ENCODE assay signal across 14 mouse cellular contexts in the genomic region with DNA sequence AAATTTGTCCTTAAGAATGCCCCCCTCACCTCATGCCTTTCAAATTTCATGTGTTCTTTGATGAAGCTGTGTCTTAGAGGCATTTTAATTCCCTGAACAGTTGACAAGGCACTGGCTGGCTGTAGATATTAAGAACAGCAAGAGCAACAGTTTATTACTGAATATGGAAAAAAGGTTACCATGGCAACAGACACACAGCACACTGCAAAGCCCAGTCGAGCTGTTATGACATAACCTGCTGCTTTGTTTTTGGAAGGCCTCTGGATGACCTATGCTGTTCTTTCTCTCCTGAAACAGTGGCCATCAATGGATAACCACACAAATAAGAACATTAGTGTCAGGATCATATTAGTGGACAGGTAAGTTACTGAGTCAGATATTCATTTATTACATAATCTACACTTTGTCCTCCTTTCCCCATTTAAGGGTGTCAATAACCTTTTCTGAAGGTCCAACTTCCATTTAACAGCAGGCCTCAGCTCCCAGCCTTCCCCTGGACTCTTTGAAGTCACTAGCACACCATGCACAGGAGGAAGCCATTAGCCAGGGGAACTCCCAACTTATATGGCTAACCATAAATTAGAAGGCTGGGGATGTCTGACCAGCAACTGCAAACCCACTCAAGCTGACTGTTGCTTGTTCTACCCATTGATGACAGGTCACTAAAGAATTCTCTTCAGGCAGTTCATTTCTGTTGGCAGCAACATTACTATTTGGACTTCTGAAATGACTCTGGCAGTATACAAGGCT.
DNase-seq lines count a peak whose midpoint lies in the region; ATAC-seq lines count a peak whose summit lies in the region.
"Had no signal": no experiment of that assay in that cellular context is flagged by ENCODE, and none has a peak within 500 bp of the region (broad histone marks: within the 10 kb centered on the region; RNA-seq: fewer than 3 reads in every experiment).

No protein-coding gene starts in this region.

- 16% methylated on average over 1 of the region's 1 CpGs for WGBS in forebrain, embryonic 14.5 days
- 37% methylated on average over 1 of the region's 1 CpGs for WGBS in forebrain, embryonic 11.5 days
- 12% methylated on average over 1 of the region's 1 CpGs for WGBS in kidney, embryonic 15.5 days
- WGBS in forebrain, embryonic 16.5 days: 7% methylated on average over 1 of the region's 1 CpGs

- no peak overlapping the region for H3K4me2 ChIP-seq in forebrain, embryonic 14.5 days (ENCODE audit: low read length)
- H3K4me2 ChIP-seq in forebrain, embryonic 11.5 days (ENCODE audit: low read depth, low read length, severe bottlenecking): no peak overlapping the region
- H3K4me2 ChIP-seq in kidney, embryonic 15.5 days: no peak overlapping the region
- H3K4me2 ChIP-seq in forebrain, embryonic 16.5 days (ENCODE audit: low read length): no peak overlapping the region

- no peaks in the 10 kb centered on the region for H3K4me1 ChIP-seq in forebrain, embryonic 14.5 days (ENCODE audit: control insufficient read depth, insufficient read depth, low read length)
- no peaks in the 10 kb centered on the region for H3K4me1 ChIP-seq in forebrain, embryonic 11.5 days (replicated peaks; ENCODE audit: control insufficient read depth, insufficient read depth, low read length)
- H3K4me1 ChIP-seq in kidney, embryonic 15.5 days: 0 out of 2 replicates have a peak, but pooled peaks cover under 1% of the 10 kb centered on the region
- no peaks in the 10 kb centered on the region for H3K4me1 ChIP-seq in forebrain, embryonic 16.5 days (replicated peaks; ENCODE audit: control insufficient read depth, insufficient read depth, low read length)

- no peak for ATAC-seq in forebrain, embryonic 14.5 days
- no peak for ATAC-seq in forebrain, embryonic 11.5 days (replicated peaks; ENCODE audit: low FRiP score)
- 0 out of 2 replicates have a peak, but pooled peaks have one; percentile 50 for ATAC-seq in kidney, embryonic 15.5 days (replicated peaks; ENCODE audit: low FRiP score)
- peak; percentile 71; the same call in 1 of the 2 replicates for ATAC-seq in forebrain, embryonic 16.5 days

- no peaks in the 10 kb centered on the region for H3K27me3 ChIP-seq in forebrain, embryonic 14.5 days (replicated peaks; ENCODE audit: control insufficient read depth, insufficient read depth, low read length)
- H3K27me3 ChIP-seq in forebrain, embryonic 11.5 days (ENCODE audit: control insufficient read depth, insufficient read depth, low read length): no peaks in the 10 kb centered on the region
- no peaks in the 10 kb centered on the region for H3K27me3 ChIP-seq in kidney, embryonic 15.5 days
- no peaks in the 10 kb centered on the region for H3K27me3 ChIP-seq in forebrain, embryonic 16.5 days (replicated peaks; ENCODE audit: control insufficient read depth, insufficient read depth, low read length)

- DNase-seq in forebrain, embryonic 14.5 days (ENCODE audit: low spot score): peak; percentile 54
- no peak for DNase-seq in forebrain, embryonic 11.5 days (ENCODE audit: low spot score)
- DNase-seq in kidney, postnatal 36 days: no peak
- peak; percentile 52 for DNase-seq in mesoderm, embryonic 11.5 days (ENCODE audit: low read depth, low spot score)
- no peak for DNase-seq in gastrocnemius, adult 8-10 months (ENCODE audit: low spot score in 2 of 2)
- DNase-seq in urinary bladder, postnatal 14 days (ENCODE audit: low spot score): no peak
- DNase-seq: adrenal gland, adult 2 months; cerebellum, postnatal 36 days; heart, adult 2 months; heart, postnatal 10 days; kidney, adult 18-20 months; right cerebral cortex, postnatal 14 days had no signal

- H3K36me3 ChIP-seq in forebrain, embryonic 14.5 days (ENCODE audit: control insufficient read depth, insufficient read depth, low read length): no peaks in the 10 kb centered on the region
- H3K36me3 ChIP-seq in forebrain, embryonic 11.5 days (ENCODE audit: control insufficient read depth, insufficient read depth, low read length): no peaks in the 10 kb centered on the region
- H3K36me3 ChIP-seq in kidney, embryonic 15.5 days: no peaks in the 10 kb centered on the region
- no peaks in the 10 kb centered on the region for H3K36me3 ChIP-seq in forebrain, embryonic 16.5 days (ENCODE audit: control insufficient read depth, insufficient read depth)

- H3K27ac ChIP-seq in forebrain, embryonic 14.5 days (ENCODE audit: low read depth, low read length): no peak overlapping the region
- H3K27ac ChIP-seq in forebrain, embryonic 11.5 days (ENCODE audit: low read depth, low read length): no peak overlapping the region
- H3K27ac ChIP-seq in kidney, embryonic 15.5 days: no peak overlapping the region
- H3K27ac ChIP-seq in forebrain, embryonic 16.5 days (ENCODE audit: low read length): no peak overlapping the region
- H3K27ac ChIP-seq: heart, adult 2 months had no signal

- H3K4me3 ChIP-seq in forebrain, embryonic 14.5 days (ENCODE audit: low read depth, low read length): no peak overlapping the region
- no peak overlapping the region for H3K4me3 ChIP-seq in forebrain, embryonic 11.5 days (ENCODE audit: low read depth, low read length)
- H3K4me3 ChIP-seq in kidney, embryonic 15.5 days (replicated peaks): no peak overlapping the region
- H3K4me3 ChIP-seq in forebrain, embryonic 16.5 days (replicated peaks; ENCODE audit: low read length): no peak overlapping the region
- H3K4me3 ChIP-seq: heart, adult 2 months had no signal

- H3K9me3 ChIP-seq in forebrain, embryonic 14.5 days (replicated peaks; ENCODE audit: control insufficient read depth, low read length): no peaks in the 10 kb centered on the region
- H3K9me3 ChIP-seq in forebrain, embryonic 11.5 days (ENCODE audit: control insufficient read depth, low read length): no peaks in the 10 kb centered on the region
- H3K9me3 ChIP-seq in kidney, embryonic 15.5 days (replicated peaks): no peaks in the 10 kb centered on the region
- H3K9me3 ChIP-seq in forebrain, embryonic 16.5 days (ENCODE audit: control insufficient read depth, low read length): no peaks in the 10 kb centered on the region

- H3K9ac ChIP-seq in forebrain, embryonic 14.5 days (ENCODE audit: low read length): no peak overlapping the region
- no peak overlapping the region for H3K9ac ChIP-seq in forebrain, embryonic 11.5 days (ENCODE audit: low read length)
- H3K9ac ChIP-seq in kidney, embryonic 15.5 days: no peak overlapping the region
- no peak overlapping the region for H3K9ac ChIP-seq in forebrain, embryonic 16.5 days (replicated peaks; ENCODE audit: low read depth, low read length)

Comparison
In these comparisons a context has a peak if more than half of its experiments do, and no peak if none do; other contexts are left out.
1. ATAC-seq: peak in kidney, embryonic 15.5 days (single experiment) and forebrain, embryonic 16.5 days (single experiment); none in forebrain, embryonic 14.5 days (single experiment) and forebrain, embryonic 11.5 days (single experiment).
2. DNase-seq: peak in forebrain, embryonic 14.5 days (single experiment) and mesoderm, embryonic 11.5 days (single experiment); none in forebrain, embryonic 11.5 days (single experiment), kidney, postnatal 36 days (0 of 2), gastrocnemius, adult 8-10 months (0 of 2) and urinary bladder, postnatal 14 days (single experiment).